Mouse (Mus musculus) G1E-ER4 (cell line): ENCODE data around the gene Ror1. TPM values are rescaled to one million over a fixed set of nuclear protein-coding genes. Genes with fewer than 3 reads are reported as not detected.

Source experiments
- GATA1 ChIP-seq: IDR thresholded peaks from one replicate; pipeline ENCODE4 v1.8.0; 2012; ENCODE audit warnings: low read length, inconsistent platforms
- polyA plus RNA-seq: library from polyadenylated mRNA; stranded (reverse); fragments of >175 nt; gene quantifications from 2 replicates; pipeline ENCODE4 v1.2.3, GENCODE M21; 2012

The Ror1 gene
- polyA plus RNA-seq, 1 experiment, result not detected

- no peak for TF ChIP-seq GATA1
Measured at GRCm38 (mm10) chr4:100284528-100284927, 188.9 kb downstream of the Ror1 start.

- no peak for TF ChIP-seq GATA1
Measured at GRCm38 (mm10) chr4:100286111-100286541, 190.5 kb downstream of the Ror1 start.

GRCm38 (mm10) chr4:100286800-100287199, 191.2 kb downstream of the Ror1 start:
- TF ChIP-seq GATA1, result no peak

- no peak for TF ChIP-seq GATA1
Measured at GRCm38 (mm10) chr4:100287829-100288228, 192.2 kb downstream of the Ror1 start.

- TF ChIP-seq GATA1, result no peak
Measured at GRCm38 (mm10) chr4:100291015-100291651, 195.5 kb downstream of the Ror1 start.

- no peak for TF ChIP-seq GATA1
Measured at GRCm38 (mm10) chr4:100297678-100298077, 202.1 kb downstream of the Ror1 start.

- no peak for TF ChIP-seq GATA1
Measured at GRCm38 (mm10) chr4:100298566-100298965, 203.0 kb downstream of the Ror1 start.

- no peak for TF ChIP-seq GATA1
Measured at GRCm38 (mm10) chr4:100300171-100300570, 204.6 kb downstream of the Ror1 start.

GRCm38 (mm10) chr4:100301423-100301822, 205.8 kb downstream of the Ror1 start:
- TF ChIP-seq GATA1, result no peak

- TF ChIP-seq GATA1, result no peak
Measured at GRCm38 (mm10) chr4:100307365-100307764, 211.8 kb downstream of the Ror1 start.

- TF ChIP-seq GATA1, result no peak
Measured at GRCm38 (mm10) chr4:100311775-100312537, 216.4 kb downstream of the Ror1 start.

GRCm38 (mm10) chr4:100315066-100315465, 219.5 kb downstream of the Ror1 start:
- no peak for TF ChIP-seq GATA1

GRCm38 (mm10) chr4:100321758-100322157, 226.2 kb downstream of the Ror1 start:
- no peak for TF ChIP-seq GATA1

- TF ChIP-seq GATA1, result no peak
Measured at GRCm38 (mm10) chr4:100324719-100325515, 229.3 kb downstream of the Ror1 start.

GRCm38 (mm10) chr4:100328361-100328970, 232.9 kb downstream of the Ror1 start:
- no peak for TF ChIP-seq GATA1

- no peak for TF ChIP-seq GATA1
Measured at GRCm38 (mm10) chr4:100335168-100335567, 239.6 kb downstream of the Ror1 start.
